Mouse (Mus musculus) intestine, embryonic 14.5 days (tissue): ENCODE results near the gene Plppr1. TPM values are rescaled to one million over a fixed set of nuclear protein-coding genes. Genes with fewer than 3 reads are reported as not detected.

Experiments
- ATAC-seq: fragments of 200-750 bp; cut with Nextera tagmentation; replicated peaks from 2 replicates; pipeline ENCODE4 v1.8.0; 2017; ENCODE audit warnings: low read depth, moderate number of reproducible peaks, moderate TSS enrichment, moderate library complexity; ENCODE audit not compliant: low FRiP score, low TSS enrichment
- DNase-seq: peaks from one replicate; pipeline ENCODE4 v3.0.0-alpha.2; 2018; ENCODE audit warnings: low spot score
- H3K27ac ChIP-seq: fragments of 300-500 bp; sonication (generic); 2 replicates; pipeline ENCODE4 v1.5.1; 2014; ENCODE audit warnings: low read depth, mild to moderate bottlenecking, control low read depth
- H3K27me3 ChIP-seq: fragments of 300-500 bp; sonication (generic); replicated peaks from 2 replicates; pipeline ENCODE4 v1.6.1; 2014; ENCODE audit warnings: low read length, control low read depth; ENCODE audit not compliant: control insufficient read depth, insufficient read depth
- H3K36me3 ChIP-seq: fragments of 300-500 bp; sonication (generic); 2 replicates; pipeline ENCODE4 v1.6.1; 2014; ENCODE audit warnings: low read length, control low read depth; ENCODE audit not compliant: control insufficient read depth, insufficient read depth
- H3K4me1 ChIP-seq: fragments of 300-500 bp; sonication (generic); replicated peaks from 2 replicates; pipeline ENCODE4 v1.6.1; 2014; ENCODE audit warnings: low read length, control low read depth, mixed read lengths; ENCODE audit not compliant: control insufficient read depth, insufficient read depth
- H3K4me2 ChIP-seq: fragments of 300-500 bp; sonication (generic); 2 replicates; pipeline ENCODE4 v1.6.1; 2014; ENCODE audit warnings: low read length
- H3K4me3 ChIP-seq: fragments of 300-500 bp; sonication (generic); 2 replicates; pipeline ENCODE4 v1.5.1; 2014; ENCODE audit warnings: low read depth, low read length, control low read depth, mixed read lengths
- H3K9ac ChIP-seq: fragments of 300-500 bp; sonication (generic); 2 replicates; pipeline ENCODE4 v1.6.1; 2014; ENCODE audit warnings: mild to moderate bottlenecking, low read length
- H3K9me3 ChIP-seq: fragments of 300-500 bp; sonication (generic); 2 replicates; pipeline ENCODE4 v1.6.1; 2016; ENCODE audit warnings: low read length, control low read depth; ENCODE audit not compliant: control insufficient read depth
- WGBS: fragments of 180-500 bp; shearing (Covaris S2); extraction: QIAGEN DNeasy Blood & Tissue Kit; methylation state at CpG from one replicate; pipeline ENCODE4 v1.1.7; 2014; 5-methylcytosine and 5-hydroxymethylcytosine counted together
- polyA plus RNA-seq: library from polyadenylated mRNA; unstranded; fragments of >200 nt; fragmentation: Nextera tagmentation; extraction: Ambion mirVana; gene quantifications from 2 replicates; pipeline ENCODE4 v1.2.1, GENCODE M21; 2014

Gene Plppr1
- polyA plus RNA-seq, 1 experiment from 2014 or later = 1.3 TPM

GRCm38 (mm10) chr4:49101934-49102768 is 43.1 kb downstream of the Plppr1 start:
- Histone ChIP-seq H3K9ac (no peak overlapping the region), H3K9me3 (no peaks in the 10 kb centered on the region), H3K4me3 (no peak overlapping the region), H3K4me2 (no peak overlapping the region), H3K4me1 (no peaks in the 10 kb centered on the region; the same call in 1 of the 2 replicates), H3K27me3 (no peaks in the 10 kb centered on the region), H3K36me3 (no peaks in the 10 kb centered on the region), H3K27ac (no peak overlapping the region)
- WGBS = 66% methylated on average over 7 of the region's 7 CpGs
- ATAC-seq = no peak
- DNase-seq = no peak

GRCm38 (mm10) chr4:49102769-49103193 is 43.7 kb downstream of the Plppr1 start:
- Histone ChIP-seq H3K27me3 (no peaks in the 10 kb centered on the region), H3K9me3 (no peaks in the 10 kb centered on the region), H3K4me2 (no peak overlapping the region), H3K27ac (no peak overlapping the region), H3K4me3 (no peak overlapping the region), H3K36me3 (no peaks in the 10 kb centered on the region), H3K9ac (no peak overlapping the region), H3K4me1 (no peaks in the 10 kb centered on the region; the same call in 1 of the 2 replicates)
- 95% methylated on average over 4 of the region's 4 CpGs for WGBS
- DNase-seq (no peak), ATAC-seq (no peak)

- Histone ChIP-seq H3K9ac (no peak overlapping the region), H3K9me3 (no peaks in the 10 kb centered on the region), H3K27ac (no peak overlapping the region), H3K27me3 (no peaks in the 10 kb centered on the region), H3K36me3 (no peaks in the 10 kb centered on the region), H3K4me3 (no peak overlapping the region), H3K4me1 (no peaks in the 10 kb centered on the region; the same call in 1 of the 2 replicates), H3K4me2 (no peak overlapping the region)
- 87% methylated on average over 8 of the region's 8 CpGs for WGBS
- ATAC-seq (no peak), DNase-seq (no peak)
Measured at GRCm38 (mm10) chr4:49104860-49105259, 45.8 kb downstream of the Plppr1 start.

- no peak overlapping the region for H3K9ac ChIP-seq
- H3K27me3 ChIP-seq = no peaks in the 10 kb centered on the region
- DNase-seq = no peak
- ATAC-seq = no peak
- no peaks in the 10 kb centered on the region for H3K36me3 ChIP-seq
- no peaks in the 10 kb centered on the region for H3K9me3 ChIP-seq
- H3K4me1 ChIP-seq = no peaks in the 10 kb centered on the region
- H3K27ac ChIP-seq = no peak overlapping the region
- H3K4me3 ChIP-seq = no peak overlapping the region
- no peak overlapping the region for H3K4me2 ChIP-seq
- 87% methylated on average over 4 of the region's 4 CpGs for WGBS
Measured at GRCm38 (mm10) chr4:49107895-49108294, 48.8 kb downstream of the Plppr1 start.

GRCm38 (mm10) chr4:49108371-49108770 is 49.3 kb downstream of the Plppr1 start:
- Histone ChIP-seq H3K9me3 (no peaks in the 10 kb centered on the region), H3K4me3 (no peak overlapping the region), H3K27ac (no peak overlapping the region), H3K4me2 (no peak overlapping the region), H3K9ac (no peak overlapping the region), H3K36me3 (no peaks in the 10 kb centered on the region), H3K27me3 (no peaks in the 10 kb centered on the region), H3K4me1 (no peaks in the 10 kb centered on the region)
- DNase-seq (no peak), ATAC-seq (no peak)
- 76% methylated on average over 8 of the region's 8 CpGs for WGBS

- no peaks in the 10 kb centered on the region for H3K36me3 ChIP-seq
- 16% methylated on average over 5 of the region's 5 CpGs for WGBS
- no peaks in the 10 kb centered on the region for H3K27me3 ChIP-seq
- H3K4me1 ChIP-seq = no peaks in the 10 kb centered on the region
- DNase-seq (no peak), ATAC-seq (no peak)
- no peak overlapping the region for H3K4me2 ChIP-seq
- no peak overlapping the region for H3K9ac ChIP-seq
- no peaks in the 10 kb centered on the region for H3K9me3 ChIP-seq
- H3K4me3 ChIP-seq = no peak overlapping the region
- H3K27ac ChIP-seq = no peak overlapping the region
Measured at GRCm38 (mm10) chr4:49109989-49110388, 50.9 kb downstream of the Plppr1 start.

- no peak overlapping the region for H3K4me2 ChIP-seq
- no peak overlapping the region for H3K4me3 ChIP-seq
- H3K9ac ChIP-seq = no peak overlapping the region
- no peak for ATAC-seq
- H3K27me3 ChIP-seq = no peaks in the 10 kb centered on the region
- H3K27ac ChIP-seq = no peak overlapping the region
- no peak for DNase-seq
- 69% methylated on average over 2 of the region's 2 CpGs for WGBS
- H3K9me3 ChIP-seq = no peaks in the 10 kb centered on the region
- H3K4me1 ChIP-seq = no peaks in the 10 kb centered on the region
- H3K36me3 ChIP-seq = no peaks in the 10 kb centered on the region
Measured at GRCm38 (mm10) chr4:49118842-49119241, 59.8 kb downstream of the Plppr1 start.

GRCm38 (mm10) chr4:49144798-49145197 is 85.7 kb downstream of the Plppr1 start:
- H3K9ac ChIP-seq = no peak overlapping the region
- H3K4me2 ChIP-seq = no peak overlapping the region
- no peaks in the 10 kb centered on the region for H3K36me3 ChIP-seq
- no peak overlapping the region for H3K4me3 ChIP-seq
- no peak for DNase-seq
- no peak overlapping the region for H3K27ac ChIP-seq
- no peaks in the 10 kb centered on the region for H3K4me1 ChIP-seq
- H3K9me3 ChIP-seq = no peaks in the 10 kb centered on the region
- H3K27me3 ChIP-seq = no peaks in the 10 kb centered on the region
- 40% methylated on average over 4 of the region's 4 CpGs for WGBS
- no peak; the same call in 1 of the 2 replicates for ATAC-seq

GRCm38 (mm10) chr4:49148775-49149174 is 89.7 kb downstream of the Plppr1 start:
- WGBS = 65% methylated on average over 2 of the region's 2 CpGs
- H3K4me1 ChIP-seq = no peaks in the 10 kb centered on the region
- no peaks in the 10 kb centered on the region for H3K9me3 ChIP-seq
- no peak overlapping the region for H3K9ac ChIP-seq
- ATAC-seq (no peak), DNase-seq (no peak)
- H3K4me2 ChIP-seq = no peak overlapping the region
- H3K36me3 ChIP-seq = no peaks in the 10 kb centered on the region
- H3K27ac ChIP-seq = no peak overlapping the region
- H3K27me3 ChIP-seq = no peaks in the 10 kb centered on the region
- no peak overlapping the region for H3K4me3 ChIP-seq
